ENCODE assay signal across 8 mouse cellular contexts in the genomic region with DNA sequence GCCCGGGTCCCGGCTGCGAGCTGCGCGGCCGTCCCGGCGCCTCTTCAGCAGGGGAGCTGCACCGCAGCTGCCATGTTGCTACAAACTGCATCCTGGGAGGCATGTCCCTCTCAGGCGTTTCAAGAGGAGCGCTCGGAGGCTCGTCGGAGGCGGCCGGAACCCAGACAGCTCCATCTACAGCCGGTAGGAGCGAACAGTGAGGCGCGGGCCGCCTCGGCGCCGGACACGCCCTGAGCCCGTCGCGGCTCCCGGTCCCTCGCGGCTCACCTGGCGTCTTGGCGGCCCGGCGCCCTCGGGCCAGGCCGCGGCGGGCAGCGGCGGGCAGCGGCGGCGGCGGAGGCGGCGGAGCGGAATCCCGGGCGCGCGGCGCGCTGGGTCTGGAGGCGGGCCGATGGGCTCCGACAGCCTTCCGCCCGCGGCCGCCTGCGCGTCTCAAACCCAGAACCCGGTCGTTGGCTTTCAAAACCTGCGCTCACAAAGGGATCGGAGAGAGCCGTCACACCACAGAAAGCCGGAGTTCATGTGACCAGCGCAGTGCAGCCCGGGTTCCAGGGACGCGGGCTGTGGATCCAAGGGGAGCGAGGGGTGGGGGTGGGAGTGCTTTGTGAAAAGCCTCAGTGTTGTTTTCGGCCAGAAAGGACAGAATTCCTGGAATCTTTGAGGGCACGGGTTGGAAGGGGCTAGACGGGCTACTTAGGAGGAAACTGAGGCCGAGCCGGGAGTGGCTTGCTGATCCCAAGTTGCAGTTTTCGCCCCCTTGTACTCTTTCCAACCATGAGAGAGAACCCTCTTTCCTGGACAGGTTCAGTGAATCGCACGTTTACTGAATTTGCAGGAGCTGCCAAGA. TPM values are rescaled to one million over a fixed set of nuclear protein-coding genes. Genes with fewer than 3 reads are reported as not detected.
DNase-seq lines count a peak whose midpoint lies in the region; ATAC-seq and TF ChIP-seq lines count a peak whose summit lies in the region.

A gene (minus strand): TSS at position 486 of the 847 bp plus-strand sequence.

- H3K79me2 ChIP-seq in liver, adult 2 months (ENCODE audit: control insufficient read depth, insufficient read depth, low read length) = peaks cover 6% of the 10 kb centered on the region
- H3K79me2 ChIP-seq in myocyte (ENCODE audit: control insufficient read depth, insufficient read depth) = peaks cover 19% of the 10 kb centered on the region

- H3K4me1 ChIP-seq in bone marrow macrophage, adult 2 months (ENCODE audit: control insufficient read depth, insufficient read depth, low read length) = peaks cover 13% of the 10 kb centered on the region
- peaks cover 5% of the 10 kb centered on the region; the same call in 1 of the 2 replicates for H3K4me1 ChIP-seq in embryonic fibroblast, embryonic 13.5 days (ENCODE audit: control insufficient read depth, insufficient read depth, low read length)
- peaks cover 6% of the 10 kb centered on the region; the same call in 1 of the 2 replicates for H3K4me1 ChIP-seq in kidney, embryonic 14.5 days (ENCODE audit: control insufficient read depth, insufficient read depth, low read length)
- peaks cover 4% of the 10 kb centered on the region; the same call in 1 of the 2 replicates for H3K4me1 ChIP-seq in liver, adult 2 months (ENCODE audit: control insufficient read depth, insufficient read depth, low read length)

- ATAC-seq in kidney, embryonic 14.5 days (ENCODE audit: low FRiP score, low TSS enrichment) = peak; percentile 91

- TF ChIP-seq CTCF in bone marrow macrophage, adult 2 months (IDR thresholded peaks at IDR 0.05; ENCODE audit: low read depth, low read length) = no peak
- TF ChIP-seq CTCF in embryonic fibroblast, embryonic 13.5 days (IDR thresholded peaks at IDR 0.05; ENCODE audit: borderline replicate concordance, insufficient read depth, low read length) = peak; percentile 45; the same call in 1 of the 2 replicates
- peak; percentile 61 for TF ChIP-seq CTCF in liver, adult 2 months (IDR thresholded peaks at IDR 0.05; ENCODE audit: low read depth, low read length)

- no peaks in the 10 kb centered on the region for H3K9me3 ChIP-seq in kidney, embryonic 14.5 days (ENCODE audit: control insufficient read depth, low read length)

- H3K27ac ChIP-seq in bone marrow macrophage, adult 2 months (ENCODE audit: insufficient read depth, low read depth, low read length) = peak within 1 kb of the TSS; percentile 49
- H3K27ac ChIP-seq in embryonic fibroblast, embryonic 13.5 days (ENCODE audit: insufficient read depth, low read length) = peak within 1 kb of the TSS; percentile 43
- peak within 1 kb of the TSS; percentile 70 for H3K27ac ChIP-seq in kidney, embryonic 14.5 days (ENCODE audit: low read depth, low read length)
- peak within 1 kb of the TSS; percentile 74 for H3K27ac ChIP-seq in liver, adult 2 months (replicated peaks; ENCODE audit: insufficient read depth, low read depth, low read length)

- H3K27me3 ChIP-seq in kidney, embryonic 14.5 days (ENCODE audit: control insufficient read depth, insufficient read depth, low read length) = no peaks in the 10 kb centered on the region
- H3K27me3 ChIP-seq in liver, adult 2 months (ENCODE audit: control insufficient read depth, insufficient read depth, low read length) = no peaks in the 10 kb centered on the region
- H3K27me3 ChIP-seq in myocyte (ENCODE audit: control insufficient read depth, insufficient read depth, insufficient read length) = no peaks in the 10 kb centered on the region
- H3K27me3 ChIP-seq in splenic B cell, adult 2 months (ENCODE audit: control insufficient read depth, insufficient read depth, low read length, poor library complexity, severe bottlenecking) = no peaks in the 10 kb centered on the region

- H3ac ChIP-seq in myocyte (ENCODE audit: control insufficient read depth, insufficient read length) = peak within 1 kb of the TSS; percentile 76

- no peak; the same call in 1 of the 2 replicates for TF ChIP-seq POLR2A in bone marrow macrophage, adult 2 months (IDR thresholded peaks at IDR 0.05; ENCODE audit: borderline replicate concordance, low read depth, low read length)
- TF ChIP-seq POLR2A in embryonic fibroblast, embryonic 13.5 days (IDR thresholded peaks at IDR 0.05; ENCODE audit: low read depth, low read length) = peak; percentile 78
- peak; percentile 47; the same call in 1 of the 2 replicates for TF ChIP-seq POLR2A in liver, adult 2 months (IDR thresholded peaks at IDR 0.05; ENCODE audit: extremely low read depth, insufficient read depth, low read length)
- TF ChIP-seq POLR2A in myocyte (IDR thresholded peaks at IDR 0.05; ENCODE audit: insufficient read length, low read depth) = peak; percentile 75

- peak within 1 kb of the TSS; percentile 94 for H3K4me3 ChIP-seq in bone marrow macrophage, adult 2 months (ENCODE audit: insufficient read depth, low read length)
- H3K4me3 ChIP-seq in embryonic fibroblast, embryonic 13.5 days (ENCODE audit: insufficient read depth, low read length) = peak within 1 kb of the TSS; percentile 72
- H3K4me3 ChIP-seq in kidney, embryonic 14.5 days (ENCODE audit: low read length) = peak within 1 kb of the TSS; percentile 74
- peak within 1 kb of the TSS; percentile 74 for H3K4me3 ChIP-seq in liver, adult 2 months (ENCODE audit: insufficient read depth, low read depth, low read length)
- H3K4me3 ChIP-seq in myocyte = peak within 1 kb of the TSS; percentile 44

- peak within 1 kb of the TSS; percentile 79 for H3K4me2 ChIP-seq in kidney, embryonic 14.5 days (replicated peaks; ENCODE audit: low read depth, low read length)
- H3K4me2 ChIP-seq in myocyte (ENCODE audit: low read depth) = peak within 1 kb of the TSS; percentile 95

- DNase-seq in A20 (ENCODE audit: low read depth, low spot score) = peak; percentile 81
- DNase-seq in heart, adult 9 months (ENCODE audit: low spot score in 2 of 2) = peak; percentile 82 to 83
- DNase-seq in liver, adult 2 months (ENCODE audit: extremely low read depth, low read depth, low spot score) = peak; percentile 61
- peak; percentile 89 for DNase-seq in splenic B cell, adult 2 months (ENCODE audit: low read depth, low spot score)

- peak within 1 kb of the TSS; percentile 86 for H3K9ac ChIP-seq in kidney, embryonic 14.5 days (ENCODE audit: low read depth, low read length)
- H3K9ac ChIP-seq in liver, adult 2 months (ENCODE audit: low read depth, low read length) = peak within 1 kb of the TSS; percentile 90

- WGBS in kidney, embryonic 14.5 days = under 1% methylated on average over 71 of the region's 82 CpGs
- WGBS in liver, adult 2 months = under 1% methylated on average over 82 of the region's 82 CpGs

- H3K36me3 ChIP-seq in kidney, embryonic 14.5 days (ENCODE audit: control insufficient read depth, insufficient read depth, low read length) = peaks cover 18% of the 10 kb centered on the region
- peaks cover under 1% of the 10 kb centered on the region; the same call in 1 of the 2 replicates for H3K36me3 ChIP-seq in liver, adult 2 months (ENCODE audit: control insufficient read depth, insufficient read depth, low read length)
- H3K36me3 ChIP-seq in myocyte (ENCODE audit: control insufficient read depth, insufficient read depth) = peaks cover 3% of the 10 kb centered on the region
- H3K36me3 ChIP-seq in splenic B cell, adult 2 months (ENCODE audit: control insufficient read depth, insufficient read depth, low read length, poor library complexity, severe bottlenecking) = peaks cover 3% of the 10 kb centered on the region; the same call in 1 of the 2 replicates

TF ChIP-seq in myocyte, 11 proteins besides CTCF, POLR2A, EP300 and RAD21:
- TF ChIP-seq TCF12 (IDR thresholded peaks at IDR 0.05; ENCODE audit: insufficient read depth, poor library complexity, severe bottlenecking) (no peak), TCF3 (IDR thresholded peaks at IDR 0.05; ENCODE audit: insufficient read length, low read depth) (no peak), REST (IDR thresholded peaks at IDR 0.05; ENCODE audit: insufficient read depth, insufficient read length) (no peak), POLR2AphosphoS2 (IDR thresholded peaks at IDR 0.05; ENCODE audit: insufficient read length, low read depth) (peak; percentile 69), SRF (IDR thresholded peaks at IDR 0.05; ENCODE audit: control insufficient read depth, insufficient read length, low read depth) (no peak), USF1 (IDR thresholded peaks at IDR 0.05; ENCODE audit: low read depth) (no peak), MYOG (IDR thresholded peaks at IDR 0.05; ENCODE audit: control insufficient read depth in 1 of 3, insufficient read depth in 1 of 3, insufficient read length in 2 of 3, low read depth in 2 of 3) (peak in 1 of 3 experiments; percentile 51), MAX (IDR thresholded peaks at IDR 0.05; ENCODE audit: low read depth) (no peak), E2F4 (IDR thresholded peaks at IDR 0.05; ENCODE audit: insufficient read depth) (no peak), MYOD1 (IDR thresholded peaks at IDR 0.05; ENCODE audit: control insufficient read depth in 1 of 3, insufficient read length in 2 of 3, low read depth in 2 of 3) (peak in 1 of 3 experiments; percentile 20), CEBPB (IDR thresholded peaks at IDR 0.05; ENCODE audit: insufficient read depth, poor library complexity, severe bottlenecking) (no peak)

RNA-seq across cellular contexts. Expression of the gene that starts here (rescaled TPM):
- polyA plus RNA-seq in bone marrow macrophage, adult 2 months (2012; ENCODE audit: insufficient read depth, insufficient read length, missing spikeins) = 8.6 and 9.3 TPM in 2 replicates
- 26.4 and 28.1 TPM in 2 replicates for polyA plus RNA-seq in embryonic fibroblast, embryonic 13.5 days (2011; ENCODE audit: insufficient read length, low read depth, missing spikeins)
- polyA plus RNA-seq in kidney, embryonic 14.5 days (2014; fragmentation: Nextera tagmentation; extraction: Ambion mirVana) = 11.2 and 11.9 TPM in 2 replicates
- 2.8 and 3.3 TPM in 2 replicates for total RNA-seq in liver, adult 2 months (2014; rRNA removed)
- 5.7 and 6.4 TPM in 2 replicates for polyA plus RNA-seq in liver, adult 2 months (2012; rRNA removed)
- polyA plus RNA-seq in myocyte (2012; fragmentation: generic; extraction: Trizol) = 22.7 TPM

Comparison
In these comparisons a context has a peak if more than half of its experiments do, and no peak if none do; other contexts are left out.
1. Peak in every context shown above with its lines: DNase-seq, ATAC-seq, H3K4me3 ChIP-seq and H3K27ac ChIP-seq.
2. H3K4me3 ChIP-seq: peak in every context shown above with its lines; median percentile 94 in bone marrow macrophage, adult 2 months; 74 in kidney, embryonic 14.5 days; 74 in liver, adult 2 months; 72 in embryonic fibroblast, embryonic 13.5 days; 44 in myocyte.